Mouse (Mus musculus) cerebellum, adult 2 months (tissue): ENCODE measurements around the gene Lsp1. TPM values are rescaled to one million over a fixed set of nuclear protein-coding genes. Genes with fewer than 3 reads are reported as not detected.
A peak's percentile ranks its signal among the peaks of the same experiment; 100 is the strongest.

ENCODE experiments used
- DNase-seq, 2 experiments: peaks; one replicate each; pipeline ENCODE4 v3.0.0; 2021
- H3K27ac ChIP-seq: fragments of 200-500 bp; 2 replicates; pipeline ENCODE4 v1.5.1; 2012; ENCODE audit warnings: low read length, control low read depth, inconsistent platforms; ENCODE audit not compliant: insufficient read depth
- H3K27me3 ChIP-seq: fragments of 200-500 bp; 2 replicates; pipeline ENCODE4 v1.6.1; 2012; ENCODE audit warnings: inconsistent platforms, mild to moderate bottlenecking, low read length, moderate library complexity; ENCODE audit not compliant: control insufficient read depth, insufficient read depth
- H3K4me1 ChIP-seq: fragments of 200-500 bp; 2 replicates; pipeline ENCODE4 v1.6.1; 2011; ENCODE audit warnings: low read length; ENCODE audit not compliant: control insufficient read depth, insufficient read depth
- H3K4me3 ChIP-seq: fragments of 200-500 bp; replicated peaks from 2 replicates; pipeline ENCODE3; 2011; ENCODE audit warnings: mild to moderate bottlenecking, low read depth, low read length, control low read depth; ENCODE audit not compliant: insufficient read depth
- CTCF ChIP-seq: fragments of 200-500 bp; IDR thresholded peaks from 2 replicates; pipeline ENCODE4 v1.5.1; 2011; ENCODE audit warnings: low read depth, mild to moderate bottlenecking, control low read depth, low read length, moderate library complexity, borderline replicate concordance; ENCODE audit not compliant: insufficient read depth
- POLR2A ChIP-seq: fragments of 200-500 bp; IDR thresholded peaks from 2 replicates; pipeline ENCODE4 v1.6.1; 2011; ENCODE audit warnings: low read length, control low read depth, borderline replicate concordance; ENCODE audit not compliant: insufficient read depth
- WGBS: fragments of 180-500 bp; shearing (Covaris S2); methylation state at CpG from one replicate; pipeline ENCODE4 v1.1.7; 2018; 5-methylcytosine and 5-hydroxymethylcytosine counted together
- polyA plus RNA-seq: library from polyadenylated mRNA; depleted of rRNA; stranded (reverse); fragments of >200 nt; gene quantifications from 2 replicates; pipeline ENCODE4 v1.2.3, GENCODE M21; 2012

Lsp1 gene
- polyA plus RNA-seq, 1 experiment, result 5.9 TPM

DNA sequence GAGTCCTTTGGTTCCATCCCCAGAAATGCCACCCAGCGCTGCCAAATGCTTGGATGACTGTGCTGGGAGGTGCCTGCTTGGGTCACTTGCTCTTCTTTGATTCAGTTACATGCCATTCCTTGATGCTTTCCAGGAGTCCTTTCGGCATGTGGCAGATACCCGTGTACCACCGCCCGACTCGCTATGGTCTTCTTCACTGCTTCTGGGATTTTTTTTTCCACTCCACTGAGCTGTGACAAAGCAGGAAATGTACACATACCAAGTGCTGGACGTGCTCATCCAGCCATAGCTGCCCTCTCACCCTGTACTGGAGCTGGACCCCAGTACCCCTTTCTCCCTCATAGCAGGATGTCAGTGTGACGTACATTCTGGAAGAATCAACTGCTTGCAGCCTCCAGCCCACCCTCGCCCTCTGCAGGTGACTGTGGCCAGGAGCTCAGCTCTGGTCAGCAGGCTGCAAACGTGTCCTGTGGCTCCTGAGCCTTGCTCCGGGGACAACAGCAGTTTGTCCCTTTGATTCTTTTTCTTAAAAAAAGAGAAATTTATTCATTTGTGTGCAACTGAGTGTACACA lies 34.9 kb upstream of the Lsp1 start:
- no peaks in the 10 kb centered on the region for H3K27me3 ChIP-seq
- no peaks in the 10 kb centered on the region for H3K4me1 ChIP-seq
- no peak overlapping the region for H3K4me3 ChIP-seq
- no peak for TF ChIP-seq POLR2A
- TF ChIP-seq CTCF, result peak; percentile 78
- peak; percentile 55 to 64 for DNase-seq
- WGBS, result 26% methylated on average over 11 of the region's 11 CpGs
- no peak overlapping the region for H3K27ac ChIP-seq

DNA sequence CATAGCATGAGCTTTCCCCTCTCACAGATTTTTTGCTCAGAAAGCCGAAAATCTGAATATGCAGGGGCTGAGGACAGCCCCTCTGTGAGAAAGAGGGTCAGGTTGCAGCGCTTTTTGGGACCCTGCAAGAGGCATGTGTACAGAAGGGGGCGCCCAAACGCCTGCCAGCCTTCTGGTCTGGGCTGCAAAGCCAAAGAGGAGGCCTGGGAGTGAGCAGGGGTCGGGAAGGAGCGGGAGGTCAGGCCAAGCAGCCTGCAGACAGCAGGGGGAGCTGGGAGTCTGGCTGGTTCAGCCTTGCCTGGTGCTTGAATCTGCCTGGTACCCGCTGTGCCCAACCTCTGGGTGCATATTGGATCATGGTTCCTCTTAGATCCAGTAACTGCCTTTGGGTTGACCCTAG lies 32.4 kb upstream of the Lsp1 start:
- H3K4me3 ChIP-seq, result no peak overlapping the region
- WGBS, result 52% methylated on average over 7 of the region's 7 CpGs
- DNase-seq, result peak in 1 of 2 experiments; percentile 21
- peaks cover under 1% of the 10 kb centered on the region; the same call in 1 of the 2 replicates for H3K4me1 ChIP-seq
- no peak overlapping the region for H3K27ac ChIP-seq
- no peaks in the 10 kb centered on the region for H3K27me3 ChIP-seq
- TF ChIP-seq CTCF (peak; percentile 36; the same call in 1 of the 2 replicates), POLR2A (no peak)

DNA sequence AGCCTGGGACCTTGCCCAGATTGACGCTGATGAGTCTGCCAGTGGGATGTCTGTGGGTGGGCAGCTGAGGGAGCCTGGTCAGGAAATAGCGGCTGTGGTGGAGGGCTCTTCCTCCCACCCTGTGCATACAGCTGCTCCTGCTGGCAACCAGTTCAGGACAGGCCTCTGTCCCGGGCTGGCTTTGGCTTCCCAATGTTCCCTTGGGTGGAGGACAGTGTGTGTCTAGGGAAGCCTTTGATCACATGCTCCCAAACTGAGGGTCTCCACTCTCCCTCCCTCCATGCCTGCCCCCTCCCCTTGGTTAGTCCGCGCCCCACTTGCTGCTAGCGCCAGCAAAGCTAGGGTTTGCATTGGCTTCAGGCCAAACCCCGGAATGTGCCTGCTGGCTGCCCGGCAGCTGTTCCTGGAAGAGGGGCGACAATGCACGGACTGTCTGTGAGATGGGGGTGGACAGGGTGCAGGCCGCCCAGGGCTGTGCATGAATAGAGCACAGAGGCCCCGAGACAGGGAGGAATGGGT lies 30.4 kb upstream of the Lsp1 start:
- TF ChIP-seq CTCF (no peak), POLR2A (no peak)
- no peak overlapping the region for H3K4me3 ChIP-seq

DNA sequence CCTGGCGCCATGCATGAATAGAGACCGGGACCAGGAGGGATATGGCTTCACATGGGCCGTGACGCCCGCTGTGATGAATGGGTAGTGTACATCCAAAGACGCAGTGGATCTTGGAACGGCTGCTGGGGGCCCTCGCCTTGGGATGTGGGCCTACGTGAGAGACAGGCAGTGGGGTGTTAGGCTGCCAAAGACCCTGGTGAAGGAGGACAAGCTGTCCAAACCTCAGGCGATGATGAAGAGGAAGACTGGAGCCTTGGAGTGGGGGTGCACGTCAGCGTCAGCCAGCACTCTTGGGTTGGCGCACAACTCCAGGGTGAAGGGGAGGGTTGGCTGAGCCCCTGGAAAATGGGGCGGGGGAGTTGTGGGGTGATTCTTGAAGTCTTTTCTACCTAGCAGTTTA lies 29.5 kb upstream of the Lsp1 start:
- Histone ChIP-seq H3K27ac (no peak overlapping the region), H3K4me3 (no peak overlapping the region), H3K4me1 (peaks cover 5% of the 10 kb centered on the region; the same call in 1 of the 2 replicates), H3K27me3 (no peaks in the 10 kb centered on the region)
- TF ChIP-seq POLR2A (no peak), CTCF (no peak)
- 74% methylated on average over 14 of the region's 14 CpGs for WGBS
- no peak for DNase-seq

More for the DNA sequence above, 30.4 kb upstream of the Lsp1 start:
- Histone ChIP-seq H3K4me1 (peaks cover 5% of the 10 kb centered on the region; the same call in 1 of the 2 replicates), H3K27ac (no peak overlapping the region), H3K27me3 (no peaks in the 10 kb centered on the region)
- no peak for DNase-seq
- 31% methylated on average over 12 of the region's 12 CpGs for WGBS

DNA sequence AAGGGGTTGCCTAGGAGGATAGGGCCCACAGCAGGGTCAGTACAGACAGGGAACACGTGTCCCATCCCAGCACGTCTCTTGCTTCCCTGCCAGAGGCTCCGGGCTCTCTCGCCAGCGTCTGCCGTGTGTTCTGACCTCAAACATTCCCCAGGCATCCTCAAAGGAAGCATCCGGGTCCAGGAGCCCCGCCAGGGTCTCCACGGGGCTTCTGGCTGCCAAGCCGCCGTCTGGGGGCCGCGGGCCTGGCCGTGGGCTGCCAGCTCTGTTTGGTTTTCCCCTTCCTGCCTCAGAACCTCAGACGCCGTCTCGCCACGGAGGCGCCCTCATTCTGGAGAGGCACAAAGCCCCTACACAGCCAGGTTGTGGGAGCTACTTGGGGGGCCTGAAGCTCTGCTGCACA lies 27.0 kb upstream of the Lsp1 start:
- DNase-seq, result peak in 1 of 2 experiments; percentile 41
- peaks cover 5% of the 10 kb centered on the region; the same call in 1 of the 2 replicates for H3K4me1 ChIP-seq
- TF ChIP-seq POLR2A (no peak), CTCF (no peak)
- no peaks in the 10 kb centered on the region for H3K27me3 ChIP-seq
- H3K27ac ChIP-seq, result no peak overlapping the region
- no peak overlapping the region for H3K4me3 ChIP-seq
- WGBS, result 7% methylated on average over 19 of the region's 19 CpGs

DNA sequence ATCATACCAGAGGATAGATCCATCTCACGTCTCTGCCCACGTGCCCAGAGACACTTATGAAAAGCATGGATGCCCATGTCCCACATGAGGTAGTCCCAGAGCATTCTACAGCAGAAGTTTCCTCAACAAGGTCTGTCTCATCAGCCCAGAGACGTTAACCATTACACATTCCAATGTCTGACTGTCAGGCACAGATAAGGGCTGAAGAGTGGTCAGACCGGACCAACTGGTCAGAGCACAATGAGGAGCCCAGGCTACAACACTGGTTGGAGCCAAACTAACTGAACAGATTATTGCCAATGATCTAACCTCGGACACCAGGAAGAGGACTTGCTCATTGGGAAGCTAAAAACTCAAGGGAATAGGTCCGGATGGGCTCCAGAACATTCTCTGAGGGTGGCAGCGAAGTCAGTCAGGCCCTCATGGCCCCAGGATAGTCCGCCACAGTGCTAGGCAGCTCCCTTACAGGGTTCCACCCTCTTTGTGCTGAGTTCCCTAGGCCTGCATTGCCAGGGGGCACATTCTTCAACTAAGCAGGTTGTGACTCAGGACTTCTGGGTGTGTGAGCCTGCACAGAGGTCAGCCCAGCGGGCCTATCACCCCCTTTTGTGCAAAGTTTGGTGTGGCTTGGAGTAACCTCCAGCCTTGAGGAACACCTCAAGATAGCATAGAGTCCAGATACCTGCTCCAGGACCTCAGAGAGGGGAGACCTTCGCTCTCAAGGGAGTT lies 26.3 kb upstream of the Lsp1 start, which contains the start of gene Syt8:
Gene Syt8, plus strand, starts transcription at position 714 of the 729 bp plus-strand sequence.
- WGBS, result 94% methylated on average over 10 of the region's 10 CpGs
- TF ChIP-seq POLR2A (no peak), CTCF (no peak)
- DNase-seq, result peak in 1 of 2 experiments; percentile 12

DNA sequence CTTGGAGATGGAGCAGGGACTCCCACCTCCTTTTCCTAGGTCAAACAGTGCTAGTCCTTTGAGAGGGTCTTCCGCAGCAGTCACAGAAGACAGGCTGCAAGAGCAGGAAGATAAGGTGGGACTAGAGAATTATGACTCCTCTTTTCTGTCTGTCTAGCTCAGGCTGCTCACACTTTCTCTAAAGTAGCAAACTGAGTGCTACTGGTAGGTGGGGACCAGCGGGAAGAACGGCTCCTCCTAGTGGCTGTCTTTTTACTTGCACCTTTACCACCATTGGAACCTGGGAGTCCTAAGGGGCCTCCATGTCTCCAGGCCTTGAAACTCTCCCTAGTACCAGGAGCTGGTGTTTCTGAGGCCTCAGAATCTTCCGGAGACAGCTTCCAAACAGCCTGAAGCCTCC lies 25.1 kb upstream of the Lsp1 start:
- no peaks in the 10 kb centered on the region for H3K27me3 ChIP-seq
- WGBS, result 37% methylated on average over 4 of the region's 4 CpGs

More for the DNA sequence above, 26.3 kb upstream of the Lsp1 start, which contains the start of gene Syt8:
- Histone ChIP-seq H3K27ac (no peak within 1 kb of the TSS), H3K27me3 (no peaks in the 10 kb centered on the region), H3K4me1 (peaks cover 5% of the 10 kb centered on the region; the same call in 1 of the 2 replicates), H3K4me3 (no peak within 1 kb of the TSS)

More for the DNA sequence above, 25.1 kb upstream of the Lsp1 start:
- Histone ChIP-seq H3K27ac (no peak overlapping the region), H3K4me3 (no peak overlapping the region), H3K4me1 (peaks cover 13% of the 10 kb centered on the region)
- TF ChIP-seq CTCF, result peak; percentile 85
- no peak for TF ChIP-seq POLR2A
- DNase-seq, result peak; percentile 65 to 68
